Mouse (Mus musculus): ENCODE measurements around the gene Slc27a1.

DNA sequence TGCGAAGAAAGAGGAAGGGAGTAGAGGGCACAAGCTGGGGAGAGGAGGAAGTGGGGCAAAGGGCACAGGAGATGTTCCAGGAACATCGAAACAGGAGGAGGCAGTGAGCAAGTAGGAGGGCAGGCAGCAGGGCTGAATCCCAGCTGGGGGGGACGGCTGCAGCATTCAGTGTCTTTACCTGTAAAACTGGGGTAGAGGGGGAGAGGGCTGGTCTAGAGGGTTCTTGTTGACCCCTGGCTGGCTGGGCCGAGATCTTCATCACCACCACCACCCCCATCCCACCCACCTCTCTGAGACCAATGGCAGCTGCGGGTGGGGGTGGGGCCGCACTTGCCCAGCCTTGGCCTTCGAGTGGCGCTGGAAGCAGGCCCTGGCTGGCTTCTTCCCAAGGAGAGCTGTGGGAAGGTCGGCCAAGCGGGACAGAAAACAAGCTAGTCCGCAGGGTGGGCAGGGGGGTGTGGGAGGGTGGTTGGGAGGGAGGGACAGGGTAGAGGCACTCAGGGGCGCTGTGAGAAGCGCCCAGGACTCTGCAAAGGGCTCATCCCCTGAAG lies at the start of gene Slc27a1:
- no peak for TF ChIP-seq CTCF (IDR thresholded peaks at IDR 0.05; ENCODE audit: low read depth, low read length)
- no peak for TF ChIP-seq EP300 (IDR thresholded peaks at IDR 0.05; ENCODE audit: insufficient read depth, low read depth, low read length)
